Mouse (Mus musculus) lung, postnatal 0 days (tissue): Measurements from ENCODE around the gene Cdc42ep4.

Source experiments
- CTCF ChIP-seq: IDR thresholded peaks from 2 replicates; pipeline ENCODE4 v1.5.1; 2016; ENCODE audit warnings: antibody characterized with exemption, mild to moderate bottlenecking
- EP300 ChIP-seq: IDR thresholded peaks from 2 replicates; pipeline ENCODE4 v1.6.1; 2016; ENCODE audit warnings: antibody characterized with exemption, mild to moderate bottlenecking, control low read depth

- TF ChIP-seq CTCF = no peak
- no peak for TF ChIP-seq EP300
Observed at GRCm38 (mm10) chr11:113760476-113760875, 8.8 kb upstream of the Cdc42ep4 start.
